Mouse (Mus musculus): Measurements from ENCODE around the gene Pcbd1. TPM values are rescaled to one million over a fixed set of nuclear protein-coding genes. Genes with fewer than 3 reads are reported as not detected.

The Pcbd1 gene
- polyA plus RNA-seq, 1 experiment from 2014 or later: 28.8 TPM

Small RNA genes within 50 kb of the gene (microRNA-seq; reads per million reads assigned to microRNA genes)
- not detected for gene Gm44308

Other genes with a start within 250 kb of the Pcbd1 start
- gene Sgpl1, start 58.4 kb downstream of the Pcbd1 start, polyA plus RNA-seq (2015; fragmentation: Nextera tagmentation; extraction: Ambion mirVana): 66.2 and 66.8 TPM in 2 replicates
- 0.19 TPM in 1 of 2 replicates, not detected in the other for gene Tbata, start 82.6 kb downstream of the Pcbd1 start, polyA plus RNA-seq (2015; fragmentation: Nextera tagmentation; extraction: Ambion mirVana)
- gene Adamts14, start 184.1 kb downstream of the Pcbd1 start, polyA plus RNA-seq (2015; fragmentation: Nextera tagmentation; extraction: Ambion mirVana): 0.14 and 0.31 TPM in 2 replicates
- gene Prf1, start 208.5 kb downstream of the Pcbd1 start, polyA plus RNA-seq (2015; fragmentation: Nextera tagmentation; extraction: Ambion mirVana): 0.06 TPM in 1 of 2 replicates, not detected in the other